Mouse (Mus musculus) kidney, embryonic 16.5 days (tissue): ENCODE measurements at regions not wholly inside any gene's neighbourhood (a gene's known extent, or its start where the extent isn't known, plus 50 kb on each side); places are given as distances from the start of the nearest gene placed in this dataset.

ENCODE experiments used
- ATAC-seq: fragments of 200-750 bp; cut with Nextera tagmentation; 2 replicates; pipeline ENCODE4 v1.8.0; 2017; ENCODE audit warnings: moderate TSS enrichment; ENCODE audit not compliant: low FRiP score, low TSS enrichment
- H3K27ac ChIP-seq: fragments of 300-500 bp; sonication (generic); 2 replicates; pipeline ENCODE4 v1.5.1; 2014; ENCODE audit warnings: low read length
- H3K27me3 ChIP-seq: fragments of 300-500 bp; sonication (generic); 2 replicates; pipeline ENCODE4 v1.6.1; 2014; ENCODE audit warnings: low read length, control low read depth, mixed read lengths; ENCODE audit not compliant: insufficient read depth
- H3K36me3 ChIP-seq: fragments of 300-500 bp; sonication (generic); 2 replicates; pipeline ENCODE4 v1.6.1; 2014; ENCODE audit warnings: low read length, control low read depth, mixed read lengths; ENCODE audit not compliant: insufficient read depth
- H3K4me1 ChIP-seq: fragments of 300-500 bp; sonication (generic); 2 replicates; pipeline ENCODE4 v1.6.1; 2014; ENCODE audit warnings: low read length, control low read depth, mixed read lengths; ENCODE audit not compliant: insufficient read depth
- H3K4me2 ChIP-seq: fragments of 300-500 bp; sonication (generic); replicated peaks from 2 replicates; pipeline ENCODE4 v1.6.1; 2014; ENCODE audit warnings: low read depth, low read length
- H3K4me3 ChIP-seq: fragments of 300-500 bp; sonication (generic); 2 replicates; pipeline ENCODE4 v1.5.1; 2014; ENCODE audit warnings: mild to moderate bottlenecking, low read length
- H3K9ac ChIP-seq: fragments of 300-500 bp; sonication (generic); replicated peaks from 2 replicates; pipeline ENCODE4 v1.6.1; 2014; ENCODE audit warnings: low read length
- H3K9me3 ChIP-seq: fragments of 300-500 bp; sonication (generic); 2 replicates; pipeline ENCODE4 v1.6.1; 2016; ENCODE audit warnings: low read length, control low read depth
- WGBS: fragments of 180-500 bp; shearing (Covaris S2); extraction: QIAGEN DNeasy Blood & Tissue Kit; methylation state at CpG from one replicate; pipeline ENCODE4 v1.1.7; 2014; 5-methylcytosine and 5-hydroxymethylcytosine counted together

- no peak overlapping the region for H3K4me3 ChIP-seq
- no peak overlapping the region for H3K4me2 ChIP-seq
- H3K4me1 ChIP-seq: no peaks in the 10 kb centered on the region
- H3K27me3 ChIP-seq: no peaks in the 10 kb centered on the region
- ATAC-seq: no peak
- H3K9ac ChIP-seq: no peak overlapping the region
- 43% methylated on average over 3 of the region's 3 CpGs for WGBS
- H3K36me3 ChIP-seq: no peaks in the 10 kb centered on the region
- H3K9me3 ChIP-seq: no peaks in the 10 kb centered on the region
- H3K27ac ChIP-seq: no peak overlapping the region
Measured at GRCm38 (mm10) chr3:157426720-157427119, 107.2 kb upstream of the Zranb2 start.

GRCm38 (mm10) chr3:157449794-157450193 lies 84.2 kb upstream of the Zranb2 start:
- H3K9ac ChIP-seq: no peak overlapping the region
- H3K4me1 ChIP-seq: no peaks in the 10 kb centered on the region
- H3K9me3 ChIP-seq: no peaks in the 10 kb centered on the region
- H3K27ac ChIP-seq: no peak overlapping the region
- H3K36me3 ChIP-seq: no peaks in the 10 kb centered on the region
- ATAC-seq: no peak
- H3K4me3 ChIP-seq: no peak overlapping the region
- H3K27me3 ChIP-seq: no peaks in the 10 kb centered on the region
- H3K4me2 ChIP-seq: no peak overlapping the region

- Histone ChIP-seq H3K9me3 (no peaks in the 10 kb centered on the region), H3K4me2 (no peak overlapping the region), H3K4me3 (no peak overlapping the region), H3K36me3 (no peaks in the 10 kb centered on the region), H3K27ac (no peak overlapping the region), H3K4me1 (no peaks in the 10 kb centered on the region), H3K9ac (no peak overlapping the region), H3K27me3 (no peaks in the 10 kb centered on the region)
- 90% methylated on average over 2 of the region's 2 CpGs for WGBS
- no peak for ATAC-seq
Measured at GRCm38 (mm10) chr3:157471600-157471999, 62.4 kb upstream of the Zranb2 start.

- ATAC-seq: no peak
- no peak overlapping the region for H3K27ac ChIP-seq
- WGBS: 79% methylated on average over 5 of the region's 5 CpGs
- H3K9ac ChIP-seq: no peak overlapping the region
- no peak overlapping the region for H3K4me2 ChIP-seq
- no peaks in the 10 kb centered on the region for H3K36me3 ChIP-seq
- no peaks in the 10 kb centered on the region for H3K27me3 ChIP-seq
- no peaks in the 10 kb centered on the region for H3K9me3 ChIP-seq
- no peak overlapping the region for H3K4me3 ChIP-seq
- no peaks in the 10 kb centered on the region for H3K4me1 ChIP-seq
Measured at GRCm38 (mm10) chr3:157472674-157473073, 61.3 kb upstream of the Zranb2 start.

GRCm38 (mm10) chr3:157477731-157478130 lies 56.2 kb upstream of the Zranb2 start:
- Histone ChIP-seq H3K36me3 (no peaks in the 10 kb centered on the region), H3K9ac (no peak overlapping the region), H3K27ac (no peak overlapping the region), H3K9me3 (no peaks in the 10 kb centered on the region), H3K27me3 (no peaks in the 10 kb centered on the region), H3K4me1 (no peaks in the 10 kb centered on the region), H3K4me2 (no peak overlapping the region), H3K4me3 (no peak overlapping the region)
- 63% methylated on average over 2 of the region's 2 CpGs for WGBS
- ATAC-seq: no peak
